Mouse (Mus musculus) splenic B cell, adult 2 months (primary cell): ENCODE results near the gene Spire2.

Experiments used
- DNase-seq: peaks from one replicate; pipeline ENCODE4 v3.0.0-alpha.2; 2011; ENCODE audit warnings: low read depth, low spot score
- H3K27me3 ChIP-seq: 2 replicates; pipeline ENCODE4 v1.6.1; 2012; ENCODE audit warnings: mild to moderate bottlenecking, low read length, moderate library complexity, mixed read lengths; ENCODE audit not compliant: control insufficient read depth, poor library complexity, insufficient read depth, severe bottlenecking
- H3K36me3 ChIP-seq: 2 replicates; pipeline ENCODE4 v1.6.1; 2012; ENCODE audit warnings: mild to moderate bottlenecking, low read length, moderate library complexity, mixed read lengths; ENCODE audit not compliant: control insufficient read depth, poor library complexity, insufficient read depth, severe bottlenecking

The Spire2 gene

GRCm38 (mm10) chr8:123382516-123382915 lies 50.0 kb downstream of the Spire2 start:
- Histone ChIP-seq H3K27me3 (no peaks in the 10 kb centered on the region), H3K36me3 (peaks cover 20% of the 10 kb centered on the region)
- DNase-seq = no peak

DNA sequence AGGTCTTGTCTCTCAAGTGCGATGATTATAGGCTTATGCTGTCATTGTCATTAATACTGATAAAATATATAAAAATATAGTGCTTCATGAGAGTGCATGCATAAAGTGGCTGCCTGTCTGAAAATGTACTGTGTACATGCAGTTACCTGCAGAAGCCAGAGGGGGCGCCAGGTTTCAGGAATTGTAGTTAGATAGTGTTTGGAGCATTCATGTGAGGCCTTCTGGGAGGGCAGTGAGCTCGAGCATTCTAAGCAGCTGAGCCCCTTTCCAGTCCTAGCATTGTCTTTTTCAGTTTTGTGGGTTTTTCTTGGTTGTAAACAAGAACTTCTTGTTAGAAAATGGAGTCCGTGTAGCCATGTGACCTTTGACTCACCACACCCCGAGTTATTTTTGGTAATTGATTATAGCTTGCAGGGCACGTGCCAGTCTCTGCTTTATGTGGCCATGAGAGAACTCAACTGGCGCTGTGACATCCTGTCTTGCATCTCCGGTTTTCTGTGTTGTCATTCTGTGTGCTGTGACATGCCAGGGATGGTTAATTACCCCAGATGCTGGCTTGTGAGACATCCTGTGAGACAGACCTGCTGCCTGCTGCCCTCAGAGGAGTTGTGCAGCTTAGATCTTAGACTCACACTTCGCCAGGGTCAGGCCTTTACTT lies 52.5 kb downstream of the Spire2 start:
- peaks cover 25% of the 10 kb centered on the region for H3K36me3 ChIP-seq
- DNase-seq = peak; percentile 46
- H3K27me3 ChIP-seq = no peaks in the 10 kb centered on the region

DNA sequence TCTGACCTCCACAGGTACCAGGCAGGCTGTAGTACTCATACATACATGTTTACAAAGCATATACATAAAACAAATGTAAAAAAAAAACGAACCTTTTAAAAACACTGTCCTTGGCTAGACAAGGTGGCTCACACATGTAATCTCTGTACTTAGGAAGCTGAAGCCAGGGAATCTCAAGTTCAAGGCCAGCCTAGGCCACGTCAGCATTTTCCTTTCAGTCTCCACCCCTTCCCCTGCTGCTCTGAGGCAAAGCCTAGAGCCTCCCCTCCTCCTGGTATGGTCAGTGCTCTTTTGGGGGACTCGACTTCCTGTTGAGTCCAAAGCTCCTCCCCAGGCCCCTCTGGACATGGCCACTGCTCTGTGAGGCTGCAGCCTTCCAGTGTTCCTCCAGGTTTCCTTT lies 54.5 kb downstream of the Spire2 start:
- Histone ChIP-seq H3K36me3 (peaks cover 25% of the 10 kb centered on the region), H3K27me3 (no peaks in the 10 kb centered on the region)
- no peak for DNase-seq

DNA sequence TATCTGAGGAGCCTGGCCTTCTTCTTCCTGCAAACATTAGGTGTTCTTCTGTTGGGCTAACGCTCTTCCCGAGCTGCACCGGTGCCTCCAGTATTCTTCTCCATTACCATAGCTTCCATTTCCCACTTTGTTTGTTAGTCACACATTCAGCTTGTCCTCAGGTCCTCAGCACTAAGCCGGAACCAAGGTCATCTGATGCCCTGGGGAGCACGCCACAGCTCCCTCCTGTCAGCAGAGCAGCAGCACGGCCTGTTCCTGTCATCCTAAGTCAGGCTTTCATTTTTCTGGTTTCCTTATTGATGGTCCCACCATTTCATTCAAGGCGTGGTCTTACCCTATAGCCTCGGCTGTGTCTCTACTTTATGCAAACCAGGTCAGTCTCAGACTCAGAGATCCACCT lies 55.3 kb downstream of the Spire2 start:
- no peak for DNase-seq
- Histone ChIP-seq H3K36me3 (peaks cover 21% of the 10 kb centered on the region), H3K27me3 (no peaks in the 10 kb centered on the region)

- no peaks in the 10 kb centered on the region for H3K27me3 ChIP-seq
- no peak for DNase-seq
Measured at GRCm38 (mm10) chr8:123389026-123389425, 56.5 kb downstream of the Spire2 start.

GRCm38 (mm10) chr8:123398308-123398707 lies 65.8 kb downstream of the Spire2 start:
- no peaks in the 10 kb centered on the region for H3K27me3 ChIP-seq
- H3K36me3 ChIP-seq = peaks cover 7% of the 10 kb centered on the region
- no peak for DNase-seq

More at GRCm38 (mm10) chr8:123389026-123389425, 56.5 kb downstream of the Spire2 start:
- peaks cover 15% of the 10 kb centered on the region for H3K36me3 ChIP-seq

DNA sequence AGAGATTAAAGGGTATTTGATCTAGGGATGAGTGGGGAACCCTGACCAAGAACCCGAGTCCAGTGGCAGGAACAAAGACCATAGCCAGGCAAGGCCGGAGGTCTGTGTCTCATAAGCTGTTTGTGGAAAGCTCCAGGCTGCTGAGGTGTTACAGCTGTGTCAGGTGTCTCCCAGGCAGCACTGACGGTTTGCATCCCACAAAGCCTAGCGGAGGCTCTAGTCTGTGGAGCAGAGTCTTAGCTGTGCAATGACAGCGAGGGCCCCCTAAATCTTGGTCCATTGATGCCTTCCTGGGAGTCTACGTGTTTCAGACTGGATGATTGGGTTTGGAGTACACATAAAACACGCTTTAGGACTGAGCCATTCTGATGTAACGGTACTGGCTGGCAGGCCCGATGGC lies 69.4 kb downstream of the Spire2 start:
- Histone ChIP-seq H3K27me3 (no peaks in the 10 kb centered on the region), H3K36me3 (peaks cover 7% of the 10 kb centered on the region)
- DNase-seq = no peak

DNA sequence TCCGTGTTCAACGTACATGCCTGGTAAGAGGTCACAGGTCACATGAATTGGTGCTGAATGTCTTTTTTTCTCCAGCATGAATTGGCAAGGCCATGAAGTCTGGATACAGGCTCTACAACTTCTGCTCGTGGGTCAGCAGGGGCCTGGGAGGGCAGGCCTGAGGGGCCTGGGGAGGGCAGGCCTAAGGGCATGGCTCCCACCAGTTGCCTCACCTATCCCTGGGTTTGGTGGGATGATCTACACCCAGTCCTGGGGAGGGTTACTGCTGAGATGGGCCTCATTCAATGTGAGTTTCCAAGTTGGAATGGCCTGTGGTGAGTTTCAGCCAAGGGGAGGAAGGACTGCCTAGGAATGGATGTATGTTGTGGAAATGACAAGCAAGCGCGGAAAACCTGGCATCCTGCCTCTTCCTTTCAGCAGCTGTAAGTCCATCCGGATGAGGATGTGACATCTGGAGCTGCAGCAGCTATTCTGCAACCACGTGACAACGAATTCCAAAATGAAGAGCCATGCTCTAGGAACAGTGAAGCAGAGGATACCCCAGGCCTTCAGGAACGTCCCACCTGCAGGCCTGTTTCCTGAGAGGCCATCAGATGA lies 70.3 kb downstream of the Spire2 start:
- H3K36me3 ChIP-seq = peaks cover 7% of the 10 kb centered on the region
- H3K27me3 ChIP-seq = no peaks in the 10 kb centered on the region
- DNase-seq = no peak

DNA sequence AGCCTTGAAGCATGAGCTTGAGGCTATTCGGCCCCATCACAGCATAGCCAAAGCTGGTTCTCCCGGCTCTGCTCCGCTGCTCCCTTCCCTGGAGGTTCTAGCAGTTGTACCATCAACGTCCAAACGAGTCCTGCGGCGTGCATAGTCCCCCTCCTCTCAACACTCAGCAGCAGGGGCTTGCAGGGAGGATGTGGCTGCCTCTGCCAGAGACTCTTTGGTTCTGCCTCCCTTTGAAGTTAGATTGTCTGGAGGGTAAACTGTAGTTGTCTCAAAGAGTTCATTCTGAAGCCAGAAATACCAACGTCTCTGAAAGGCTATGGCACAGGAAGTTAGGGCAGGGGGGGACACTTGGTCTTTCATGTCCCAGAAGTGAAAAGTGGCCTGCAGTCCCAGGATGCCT lies 72.0 kb downstream of the Spire2 start:
- DNase-seq = no peak
- no peaks in the 10 kb centered on the region for H3K27me3 ChIP-seq
- peaks cover 7% of the 10 kb centered on the region for H3K36me3 ChIP-seq

DNA sequence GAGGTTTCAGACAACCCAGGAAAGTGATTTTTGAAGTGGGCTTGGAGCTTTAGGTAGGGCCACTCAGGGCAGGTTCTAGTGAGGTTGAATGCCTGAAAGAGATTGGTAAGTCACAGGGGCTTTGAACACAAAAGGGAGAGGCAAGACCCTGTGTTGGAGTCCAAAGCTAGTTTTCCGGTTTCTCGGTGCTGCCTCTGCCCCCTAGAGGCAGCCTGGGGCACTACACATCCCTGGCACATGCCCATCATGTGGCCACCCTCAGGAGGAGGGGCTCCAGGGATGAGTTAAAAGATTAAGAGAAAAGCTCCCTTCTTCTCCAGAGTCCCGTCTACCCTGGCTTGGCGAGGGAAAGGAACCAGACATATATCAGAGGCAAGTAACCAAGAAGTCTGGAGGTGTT lies 74.3 kb downstream of the Spire2 start, which contains the start of gene Mc1r:
TSS of gene Mc1r (plus strand) at position 322 of the 400 bp plus-strand sequence.
- no peaks in the 10 kb centered on the region for H3K27me3 ChIP-seq
- DNase-seq = peak; percentile 77
- H3K36me3 ChIP-seq = peaks cover 1% of the 10 kb centered on the region; the same call in 1 of the 2 replicates

- no peak for DNase-seq
- Histone ChIP-seq H3K27me3 (peaks cover 3% of the 10 kb centered on the region; the same call in 1 of the 2 replicates), H3K36me3 (no peaks in the 10 kb centered on the region)
Measured at GRCm38 (mm10) chr8:123407612-123408011, 75.1 kb downstream of the Spire2 start.

DNA sequence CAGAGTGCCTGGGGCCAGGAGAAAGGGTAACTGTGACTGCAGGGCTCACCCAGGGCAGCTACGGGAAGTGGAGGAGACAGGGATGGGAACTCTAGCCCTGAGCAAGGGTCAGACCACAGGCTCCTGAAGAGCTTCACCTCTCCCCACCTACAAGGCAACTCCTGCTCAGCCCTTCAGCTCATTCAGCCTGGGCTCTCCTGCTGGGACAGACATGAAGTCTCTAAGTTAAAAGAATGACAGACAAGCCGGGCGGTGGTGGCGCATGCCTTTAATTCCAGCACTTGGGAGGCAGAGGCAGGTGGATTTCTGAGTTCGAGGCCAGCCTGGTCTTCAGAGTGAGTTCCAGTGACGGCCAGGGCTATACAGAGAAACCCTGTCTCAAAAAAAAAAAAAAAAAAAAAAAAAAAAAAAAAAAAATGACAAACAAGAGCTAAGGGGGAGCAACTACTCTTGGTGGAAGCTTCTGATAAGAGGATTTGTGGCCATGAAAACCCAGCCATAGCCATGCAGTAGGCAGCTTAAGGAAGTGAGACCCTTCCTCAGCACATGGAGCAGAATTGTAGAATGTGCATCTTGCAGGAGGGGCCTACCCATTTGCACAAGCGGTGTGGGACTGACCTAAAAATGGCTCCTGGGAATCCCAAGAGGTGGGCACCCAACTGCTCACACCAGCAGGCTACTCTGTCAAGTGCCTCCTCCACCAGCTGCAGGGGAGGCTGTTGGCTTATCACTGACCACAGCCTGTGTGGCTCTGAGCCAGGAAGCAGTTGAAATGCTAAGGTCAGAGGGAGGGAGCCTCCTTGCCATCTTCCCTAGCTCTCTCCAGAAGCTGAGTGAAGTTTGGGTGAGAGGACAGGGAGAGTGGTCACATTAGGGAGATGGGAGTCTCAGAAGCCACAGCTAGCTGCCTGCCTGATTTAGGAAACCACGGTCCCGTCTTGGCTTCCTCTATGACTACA lies 76.4 kb downstream of the Spire2 start:
- Histone ChIP-seq H3K36me3 (no peaks in the 10 kb centered on the region), H3K27me3 (peaks cover 3% of the 10 kb centered on the region; the same call in 1 of the 2 replicates)

GRCm38 (mm10) chr8:123410049-123410587 lies 77.6 kb downstream of the Spire2 start:
- no peak for DNase-seq
- Histone ChIP-seq H3K36me3 (no peaks in the 10 kb centered on the region), H3K27me3 (peaks cover 3% of the 10 kb centered on the region; the same call in 1 of the 2 replicates)

More for the DNA sequence above, 76.4 kb downstream of the Spire2 start:
- DNase-seq = no peak

DNA sequence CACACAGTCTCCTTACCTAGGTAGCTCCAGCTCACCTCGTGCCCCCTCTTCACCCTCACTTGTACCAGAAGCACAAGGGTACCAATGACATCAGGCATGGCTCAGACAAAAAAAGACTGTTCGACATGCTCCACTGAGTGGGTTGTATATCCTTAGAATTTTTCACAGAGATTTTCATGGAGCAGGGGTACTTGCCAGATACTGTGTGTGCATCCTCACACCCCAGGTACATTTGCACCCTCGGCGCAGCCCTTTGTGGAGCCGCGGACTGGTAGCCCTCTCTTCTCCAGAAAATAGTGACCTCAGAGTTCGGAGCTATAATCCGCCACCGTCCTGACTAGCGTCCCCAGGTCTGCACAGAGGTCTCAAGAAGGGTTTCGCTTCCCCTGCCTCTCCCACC lies 78.3 kb downstream of the Spire2 start:
- Histone ChIP-seq H3K27me3 (peaks cover 3% of the 10 kb centered on the region; the same call in 1 of the 2 replicates), H3K36me3 (no peaks in the 10 kb centered on the region)
- no peak for DNase-seq
